Mouse (Mus musculus) gastrocnemius, postnatal 10 days (tissue): Measurements from ENCODE around the gene Ccdc22. TPM values are rescaled to one million over a fixed set of nuclear protein-coding genes. Genes with fewer than 3 reads are reported as not detected.

Source experiments
- DNase-seq: peaks from one replicate; pipeline ENCODE4 v3.0.0; 2021; ENCODE audit warnings: mixed read lengths
- long read RNA-seq, 2 experiments: library from polyadenylated mRNA; stranded (forward); transcript quantifications; one replicate each; pipeline ENCODE4 v2.0.0; 2021
- total RNA-seq, 2 experiments: library from RNA; stranded (reverse); gene quantifications; 2 replicates each; pipeline ENCODE4 v1.2.3; 2021

Gene Ccdc22
- total RNA-seq: 10 to 100 TPM; 11.1 to 11.2 TPM
- long read RNA-seq, experiment 1, transcript Ccdc22-201 (17 exons, 2,353 nt): major isoform, 26 of 26 reads
- long read RNA-seq, experiment 1, partial matches to known transcripts: 0 of 26 reads
- long read RNA-seq, experiment 1, other reads (novel, unspliced or antisense): 0 of 26 reads
- long read RNA-seq, experiment 2, transcript Ccdc22-201 (17 exons, 2,353 nt): major isoform, 33 of 37 reads
- long read RNA-seq, experiment 2, partial matches to known transcripts: 0 of 37 reads
- long read RNA-seq, experiment 2, other reads (novel, unspliced or antisense): 3 of 37 reads

DNA sequence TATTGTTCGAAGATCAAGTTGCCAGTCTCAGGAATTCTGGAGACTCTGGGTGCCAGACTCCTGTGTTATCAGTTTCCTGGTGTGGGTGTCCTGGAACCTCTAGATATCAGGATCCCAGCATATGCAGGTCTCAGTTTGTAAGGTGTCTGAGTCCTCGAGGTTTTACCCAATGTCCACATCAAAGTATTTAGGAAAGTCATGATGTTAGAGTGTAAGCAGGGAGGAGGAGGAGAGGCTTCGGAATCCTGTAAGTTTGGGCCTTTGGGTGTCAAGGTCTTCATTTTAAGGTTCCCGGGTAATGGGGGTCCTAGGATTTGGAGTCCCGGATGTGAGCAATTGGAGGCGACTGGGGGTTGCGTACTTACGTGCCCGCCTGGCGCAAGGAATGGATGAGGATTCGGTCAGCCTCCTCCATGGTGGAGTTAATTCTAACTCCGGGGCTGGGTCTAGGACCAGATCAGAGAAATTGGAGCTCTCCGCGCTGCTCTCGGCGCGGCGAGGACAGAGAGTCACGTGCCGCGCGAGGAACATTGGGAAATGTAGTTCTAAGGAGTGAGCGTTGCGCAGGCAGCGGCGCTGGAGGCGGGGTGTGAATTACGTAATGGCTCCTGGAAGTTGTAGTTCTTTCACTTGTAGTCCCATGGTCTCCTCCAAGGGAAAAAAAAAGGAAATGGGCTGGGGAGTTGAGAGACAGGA is at the start of gene Ccdc22:
TSS of gene Ccdc22 (minus strand) at position 639 of the 696 bp plus-strand sequence.
- peak; percentile 74 for DNase-seq

DNA sequence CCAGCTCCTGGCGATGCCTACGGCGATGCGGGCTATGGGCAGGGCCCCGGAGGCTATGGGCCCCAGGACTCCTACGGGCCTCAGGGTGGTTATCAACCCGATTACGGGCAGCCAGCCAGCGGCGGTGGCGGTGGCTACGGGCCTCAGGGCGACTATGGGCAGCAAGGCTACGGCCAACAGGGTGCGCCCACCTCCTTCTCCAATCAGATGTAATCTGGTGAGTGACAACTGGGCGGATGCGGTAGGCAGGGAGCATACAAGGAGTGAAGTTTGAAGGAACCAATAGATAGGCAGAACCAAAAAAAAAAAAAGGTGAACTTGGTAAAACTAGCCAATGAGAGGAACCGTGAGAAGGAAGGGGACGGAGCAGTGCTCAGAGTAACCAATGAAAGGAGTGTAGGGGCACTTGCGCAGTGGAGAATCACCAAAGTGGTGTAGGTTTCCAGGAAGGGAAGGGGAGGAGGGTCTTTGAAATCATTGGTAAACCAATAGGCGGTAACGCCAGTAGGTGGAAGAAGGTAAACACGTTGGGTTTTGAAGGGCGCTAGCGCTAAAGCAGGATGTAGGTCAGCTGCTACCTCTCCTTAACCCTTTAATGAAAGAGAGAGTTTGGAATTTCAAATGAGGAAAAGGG is 43.5 kb upstream of the Ccdc22 start:
- DNase-seq: peak; percentile 76

DNA sequence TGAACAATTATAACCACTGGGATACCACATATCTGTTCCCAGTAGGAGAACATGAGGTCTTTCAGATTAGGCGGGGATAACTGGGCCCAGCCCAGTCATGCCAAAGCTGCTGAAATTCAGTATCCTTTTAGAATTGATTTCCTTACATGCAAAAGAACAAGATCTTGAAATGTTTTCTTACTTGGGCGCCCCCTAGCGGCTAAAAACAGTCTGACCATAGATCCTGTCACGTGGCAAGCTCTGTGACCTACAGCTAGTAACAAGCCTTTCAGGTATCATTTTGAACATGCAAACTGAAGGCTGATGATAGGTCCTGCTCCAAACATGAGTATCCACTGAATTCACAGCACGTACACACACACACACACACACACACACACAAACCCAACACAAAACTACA is 40.0 kb upstream of the Ccdc22 start:
- DNase-seq: peak; percentile 75

DNA sequence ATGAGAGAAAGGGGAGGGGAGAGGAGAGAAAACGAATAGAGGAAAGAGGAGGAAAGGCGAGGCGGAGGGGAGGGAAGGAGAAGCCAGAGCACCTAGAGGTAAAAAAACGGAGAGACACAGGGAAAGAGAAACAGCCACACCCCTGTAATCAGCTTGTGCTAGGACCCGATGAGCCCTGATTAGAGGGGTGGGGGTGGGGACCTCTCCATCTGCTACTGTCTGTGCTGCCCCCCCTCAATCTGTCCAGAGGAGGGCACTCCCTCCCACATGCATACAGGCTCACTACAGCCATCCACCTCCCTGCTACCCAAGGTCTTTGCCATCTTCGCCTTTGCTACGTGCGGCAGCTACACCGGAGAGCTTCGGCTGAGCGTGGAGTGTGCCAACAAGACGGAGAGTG is 35.5 kb upstream of the Ccdc22 start:
- no peak for DNase-seq

DNA sequence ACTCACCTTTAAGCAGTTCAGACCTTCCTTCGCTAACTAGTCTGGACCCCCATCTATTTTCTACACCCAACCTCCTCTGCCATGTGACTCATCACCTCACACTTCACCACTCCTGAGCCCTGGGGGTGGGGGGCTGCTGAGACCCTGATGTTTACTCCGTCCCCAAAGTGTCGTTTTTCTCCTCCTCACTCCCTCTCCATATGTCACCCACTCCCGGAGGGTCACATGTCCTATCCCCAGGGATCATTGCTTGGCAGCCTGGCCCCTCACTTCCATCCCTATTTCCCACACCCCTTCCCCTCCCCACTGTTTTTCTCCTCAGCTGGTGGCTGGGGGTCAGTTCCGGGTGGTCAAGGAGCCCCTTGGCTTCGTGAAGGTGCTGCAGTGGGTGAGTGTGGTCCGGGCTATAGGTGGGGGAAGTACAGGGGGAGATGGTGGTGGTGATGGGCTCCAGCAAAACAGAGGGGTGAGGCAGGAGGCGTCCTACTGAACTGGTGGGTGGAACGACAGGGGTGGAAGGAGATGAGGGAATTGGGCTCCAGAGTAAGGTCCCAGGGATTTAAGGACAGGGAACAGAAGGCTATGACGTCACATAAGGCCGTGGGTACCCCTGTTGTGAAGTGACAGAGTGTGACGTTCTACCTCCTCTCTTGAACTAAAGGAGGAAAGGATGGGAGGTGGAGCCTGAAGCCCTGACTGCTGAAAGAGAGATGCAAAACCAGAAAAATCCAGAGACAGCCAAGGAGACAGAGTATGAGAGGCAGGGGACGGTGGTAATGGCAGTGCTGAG is 34.4 kb upstream of the Ccdc22 start:
- no peak for DNase-seq

DNA sequence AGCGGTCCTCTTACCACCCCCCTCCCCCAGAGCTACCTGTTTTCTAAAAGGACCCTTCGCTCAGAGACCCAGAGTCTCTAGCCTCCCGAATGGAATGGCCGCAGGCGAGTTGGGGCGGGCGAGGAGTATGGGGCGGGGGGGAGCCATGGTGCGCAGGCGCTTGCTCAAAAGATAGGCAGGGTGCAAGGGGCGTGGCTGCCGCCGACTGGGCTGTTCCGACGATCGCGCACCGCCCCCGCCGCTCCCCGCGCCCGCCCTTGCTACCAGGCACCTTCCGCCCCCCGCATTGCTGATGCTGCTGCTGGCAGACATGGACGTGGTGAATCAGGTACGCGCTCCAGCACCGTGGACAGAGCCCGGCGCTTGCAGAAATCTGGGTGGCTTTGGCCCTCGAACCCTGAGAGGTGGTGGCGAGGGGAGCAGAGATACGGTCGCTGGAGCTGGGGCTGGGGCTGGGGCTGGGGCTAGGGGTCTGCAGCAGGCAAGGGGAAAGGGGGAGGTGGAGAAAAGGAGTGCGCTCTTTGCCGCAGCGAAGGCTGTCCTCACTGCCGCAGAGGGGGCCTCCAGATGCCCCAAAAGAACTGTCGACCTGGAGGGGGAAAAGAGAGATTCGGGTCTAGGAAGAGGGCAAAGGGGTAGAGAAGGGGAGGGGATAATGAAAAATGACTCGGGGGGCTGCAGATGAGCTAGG is 33.2 kb upstream of the Ccdc22 start, which contains the start of gene Syp:
TSS of gene Syp (plus strand) at position 71 of the 691 bp plus-strand sequence.
- peak; percentile 71 for DNase-seq

DNA sequence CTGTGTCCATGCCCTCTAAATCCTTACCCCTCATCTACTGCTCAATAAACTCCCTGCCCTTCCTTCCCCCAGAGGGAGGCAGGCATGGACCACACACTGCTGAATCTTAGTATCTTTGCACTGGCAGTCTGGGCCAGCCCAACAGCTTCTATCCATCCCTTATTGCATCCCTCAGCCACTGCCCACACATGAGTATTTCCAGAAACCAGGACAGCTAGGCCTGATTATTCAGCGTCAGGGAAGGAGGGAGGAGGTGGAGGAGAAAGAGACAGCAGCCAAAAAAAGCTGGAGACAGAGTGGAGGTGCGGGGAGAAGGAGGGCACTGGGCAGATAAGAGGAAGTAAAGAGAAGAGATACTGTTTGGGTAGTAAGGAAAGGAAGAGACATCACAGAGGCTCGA is 29.8 kb upstream of the Ccdc22 start:
- no peak for DNase-seq

DNA sequence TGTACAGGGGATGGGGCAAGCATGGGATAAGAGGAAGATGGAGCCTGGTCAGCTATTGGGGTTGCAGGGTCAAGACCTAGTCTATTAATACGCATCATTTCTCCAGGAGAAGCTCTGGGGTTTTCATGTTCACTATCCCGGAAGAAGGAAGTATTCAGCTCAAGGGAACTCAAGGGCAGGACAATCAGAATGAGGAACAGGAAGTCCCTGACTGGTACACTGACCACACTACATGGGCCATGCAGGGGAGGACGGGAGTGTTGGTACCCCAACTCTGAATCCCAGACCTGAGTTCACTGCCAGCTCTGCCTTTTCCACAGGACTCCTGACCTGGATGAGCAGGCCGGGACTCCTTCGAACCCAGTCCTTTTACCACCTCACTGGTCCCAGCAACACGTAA is 27.2 kb upstream of the Ccdc22 start:
- DNase-seq: no peak

DNA sequence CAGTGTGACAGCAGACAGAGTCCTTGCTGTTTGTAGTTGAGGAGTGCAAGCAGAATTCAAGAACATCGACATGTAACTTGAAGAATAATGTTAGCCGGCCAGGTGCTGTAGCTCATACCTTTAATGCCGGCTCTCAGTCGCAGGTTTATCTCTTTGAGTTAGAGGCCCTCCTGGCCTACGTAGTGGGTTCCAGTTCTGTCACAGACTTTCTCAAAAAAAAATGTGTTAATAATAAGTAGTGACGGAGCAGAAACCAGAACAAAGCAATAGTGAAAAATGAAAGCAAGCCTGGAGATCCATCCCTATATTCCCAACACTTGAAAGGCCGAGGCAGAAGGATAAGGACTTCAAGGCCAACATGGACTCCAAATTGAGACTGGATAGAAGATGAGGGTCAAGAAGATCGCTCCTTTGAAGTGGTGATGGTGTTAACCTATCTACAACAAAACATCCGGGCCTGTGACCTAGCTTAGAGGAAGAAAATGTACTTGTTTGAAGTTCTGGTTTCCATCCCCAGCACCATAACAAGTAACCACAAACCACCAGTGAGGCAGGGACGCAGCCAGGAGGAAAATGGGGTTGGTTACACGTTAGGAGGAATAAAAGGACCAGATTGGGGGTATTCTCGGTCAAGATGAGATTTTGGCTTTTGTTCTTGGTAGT is 12.7 kb upstream of the Ccdc22 start:
- no peak for DNase-seq

DNA sequence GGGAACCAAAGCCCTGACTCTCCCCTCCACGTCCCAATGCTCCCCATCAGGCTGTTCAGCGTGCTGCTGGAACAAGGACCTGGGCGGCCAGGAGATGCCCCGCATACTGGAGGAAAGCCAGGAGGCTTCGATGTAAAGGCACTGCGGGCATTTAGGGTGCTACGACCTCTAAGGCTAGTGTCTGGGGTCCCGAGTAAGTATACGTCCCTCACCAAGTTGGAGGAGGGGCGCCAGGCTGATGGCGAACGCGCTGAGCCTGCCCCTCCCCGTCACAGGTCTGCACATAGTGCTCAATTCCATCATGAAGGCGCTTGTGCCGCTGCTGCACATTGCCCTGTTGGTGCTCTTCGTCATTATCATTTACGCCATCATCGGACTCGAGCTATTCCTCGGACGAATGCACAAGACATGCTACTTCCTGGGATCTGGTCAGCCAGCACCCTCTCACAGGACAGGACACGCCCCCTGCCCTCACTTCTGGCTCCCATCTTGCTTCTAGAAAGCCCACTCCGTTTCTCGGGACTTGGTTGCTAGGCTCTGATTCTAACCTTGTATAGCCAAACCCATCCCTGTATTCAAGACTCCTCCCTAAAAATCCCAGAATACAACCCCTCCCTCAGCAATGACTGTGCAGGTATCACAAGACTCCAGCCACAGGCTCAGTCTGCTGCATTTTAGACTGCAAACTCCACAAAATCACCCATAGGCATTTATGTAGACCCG is 5.4 kb upstream of the Ccdc22 start:
- no peak for DNase-seq

DNA sequence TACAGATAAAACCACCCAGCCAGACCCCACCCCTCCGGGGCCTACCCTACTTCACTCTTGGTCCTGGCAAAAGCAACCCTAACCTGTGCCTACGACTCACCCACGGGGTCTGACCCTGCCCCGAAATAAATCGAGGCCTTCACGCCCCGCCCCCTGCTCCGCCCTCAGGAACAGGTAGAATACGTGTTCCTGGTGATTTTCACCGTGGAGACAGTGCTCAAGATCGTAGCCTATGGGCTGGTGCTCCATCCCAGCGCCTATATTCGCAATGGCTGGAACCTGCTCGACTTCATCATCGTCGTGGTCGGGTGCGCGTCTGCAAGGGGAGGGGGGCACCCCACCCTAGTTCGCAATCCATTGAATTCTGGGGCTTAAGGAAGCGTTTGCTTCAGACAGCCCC is 4.7 kb upstream of the Ccdc22 start:
- DNase-seq: no peak

DNA sequence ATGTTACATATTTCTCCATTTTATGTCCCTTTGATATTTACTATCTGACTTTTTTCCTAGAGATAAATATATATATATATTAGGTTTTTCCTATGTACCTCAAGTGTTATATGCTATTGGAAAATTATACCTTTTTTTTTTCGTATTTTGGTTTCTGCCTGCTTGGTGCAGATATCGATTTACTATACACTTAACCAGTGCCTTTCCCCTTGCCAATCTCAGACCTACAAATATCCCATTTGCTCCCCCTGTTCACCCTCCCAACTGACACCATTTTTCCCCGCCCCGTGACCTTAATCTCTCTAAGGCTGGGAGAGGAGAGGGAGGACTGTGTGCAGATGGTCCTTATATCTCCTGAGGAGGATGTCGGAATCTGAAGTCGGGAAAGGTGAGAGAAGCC is 1.5 kb upstream of the Ccdc22 start, which contains the start of gene Cacna1f:
TSS of gene Cacna1f (plus strand) at position 301 of the 400 bp plus-strand sequence.
- no peak for DNase-seq

DNA sequence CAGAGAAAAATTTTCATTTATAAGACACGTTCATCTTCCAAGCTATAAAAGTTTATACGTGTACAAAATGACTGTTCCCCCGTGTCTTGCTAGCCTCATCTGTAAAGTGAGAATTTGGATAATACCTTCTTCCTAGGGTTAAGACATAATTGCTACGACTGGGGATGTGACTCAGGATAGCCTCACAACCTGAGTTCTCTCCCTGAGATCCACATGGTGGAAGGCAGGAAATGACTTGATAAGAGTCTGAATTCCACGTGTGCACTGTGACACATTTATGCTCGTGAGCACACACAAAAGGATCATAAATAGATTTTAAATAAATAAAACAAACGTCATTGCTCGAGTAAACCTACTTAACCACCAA is 241 bp upstream of the Ccdc22 start:
- no peak for DNase-seq

DNA sequence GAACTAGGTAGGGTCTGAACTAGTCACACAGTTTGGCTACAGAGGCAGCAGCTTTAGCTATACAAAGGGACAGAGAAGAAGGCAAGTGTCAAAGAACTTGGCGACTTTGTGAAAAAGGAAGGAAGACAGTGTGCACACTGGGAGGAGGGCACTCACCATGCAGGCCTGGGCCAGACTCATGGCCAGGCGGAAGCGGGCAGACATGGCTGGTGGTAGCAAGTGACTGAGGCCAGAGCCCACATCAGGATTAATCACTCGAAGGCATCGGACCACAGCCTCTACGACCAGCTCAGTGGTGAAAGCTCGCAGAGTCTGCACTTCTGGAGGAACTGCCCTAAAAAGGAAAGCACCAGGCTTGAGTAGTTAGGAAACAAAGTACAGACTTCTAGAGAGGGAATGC is 1.3 kb downstream of the Ccdc22 start:
- DNase-seq: no peak

DNA sequence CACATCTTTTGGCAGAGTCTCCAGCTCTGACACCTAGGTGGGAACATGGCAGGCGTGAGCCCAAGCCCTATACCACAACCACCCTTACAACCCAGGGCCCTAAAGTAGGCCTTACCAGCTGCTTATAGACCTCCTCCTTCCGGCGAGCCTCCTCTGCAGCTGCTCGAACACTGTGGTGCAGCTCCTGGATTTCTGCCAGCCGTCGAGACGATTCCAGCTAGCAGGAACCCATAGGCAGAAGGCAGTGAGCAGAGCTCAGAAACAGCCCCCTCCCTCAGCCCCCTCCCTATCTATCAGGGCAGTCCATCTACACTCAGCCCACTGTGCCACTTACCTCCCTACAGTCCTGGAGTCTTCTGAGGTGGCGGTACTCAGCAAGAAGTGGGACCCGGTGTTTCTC is 9.9 kb downstream of the Ccdc22 start:
- no peak for DNase-seq

DNA sequence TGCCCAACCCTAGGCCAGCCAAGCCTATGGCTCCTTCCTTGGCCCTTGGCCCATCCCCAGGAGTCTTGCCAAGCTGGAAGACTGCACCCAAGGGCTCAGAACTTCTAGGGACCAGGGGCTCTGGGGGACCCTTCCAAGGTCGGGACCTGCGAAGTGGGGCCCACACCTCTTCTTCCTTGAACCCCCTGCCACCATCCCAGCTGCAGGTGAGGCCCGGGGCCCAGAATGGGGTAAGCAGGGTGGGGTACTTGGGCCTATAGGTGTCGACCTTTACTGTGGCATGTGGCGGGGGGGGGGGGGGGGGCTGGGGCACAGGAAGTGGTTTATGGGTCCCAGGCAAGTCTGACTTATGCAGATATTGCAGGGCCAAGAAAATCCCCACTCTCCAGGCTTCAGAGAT is 19.0 kb downstream of the Ccdc22 start:
- DNase-seq: no peak

DNA sequence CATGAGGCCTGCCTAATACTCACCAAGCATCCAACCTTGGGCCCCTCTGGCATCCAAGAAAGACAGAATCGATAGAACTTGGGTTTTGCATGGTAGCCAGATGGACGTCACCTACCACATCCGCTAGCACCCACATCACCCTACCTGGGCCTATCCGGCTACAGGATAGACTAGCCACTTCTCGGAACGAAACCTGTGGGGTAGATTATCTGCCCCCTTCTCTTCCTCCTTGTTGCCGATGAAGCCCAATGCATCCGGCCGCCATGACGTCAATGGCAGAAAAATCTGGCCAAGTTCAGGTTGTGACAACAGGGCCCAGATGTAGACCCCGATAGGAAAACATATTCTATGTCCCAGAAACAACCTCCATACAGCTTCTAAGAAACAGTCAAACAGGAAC is 21.4 kb downstream of the Ccdc22 start:
- no peak for DNase-seq

DNA sequence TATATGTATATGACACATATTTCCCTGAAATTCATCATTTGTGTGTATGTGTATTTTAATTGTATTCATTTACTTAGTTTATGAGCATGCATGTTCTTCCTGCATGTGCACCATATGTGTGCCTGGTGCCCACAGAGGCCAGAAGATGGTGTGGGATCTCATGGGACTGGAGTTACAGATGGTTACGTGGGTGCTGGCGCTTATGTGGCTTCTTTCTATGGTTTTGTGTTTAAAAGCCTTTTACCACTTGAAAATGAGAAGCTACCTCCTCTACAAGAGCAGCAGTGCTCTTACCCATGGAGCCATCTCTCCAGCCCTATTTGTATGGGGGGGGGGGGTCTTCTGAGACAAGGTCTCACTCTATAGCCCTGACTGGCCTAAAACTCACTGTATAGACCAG is 24.2 kb downstream of the Ccdc22 start:
- no peak for DNase-seq

DNA sequence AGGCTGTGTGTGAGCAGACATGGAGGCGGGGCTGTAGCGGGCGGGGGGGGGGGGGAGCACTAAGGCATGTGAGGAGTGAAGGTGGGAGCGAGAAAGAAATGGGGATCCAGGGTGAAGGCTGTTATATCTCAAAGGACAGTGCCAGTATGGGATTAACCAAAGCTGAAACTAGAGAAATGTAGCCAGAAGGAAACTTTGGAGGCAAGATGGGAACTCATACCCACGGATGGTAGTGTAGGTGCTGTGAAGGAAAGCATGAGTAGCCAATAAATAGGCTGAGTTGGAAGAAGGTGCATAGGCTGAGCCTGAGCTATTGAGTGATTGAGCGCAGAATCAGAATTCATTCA is 30.5 kb downstream of the Ccdc22 start:
- DNase-seq: no peak

DNA sequence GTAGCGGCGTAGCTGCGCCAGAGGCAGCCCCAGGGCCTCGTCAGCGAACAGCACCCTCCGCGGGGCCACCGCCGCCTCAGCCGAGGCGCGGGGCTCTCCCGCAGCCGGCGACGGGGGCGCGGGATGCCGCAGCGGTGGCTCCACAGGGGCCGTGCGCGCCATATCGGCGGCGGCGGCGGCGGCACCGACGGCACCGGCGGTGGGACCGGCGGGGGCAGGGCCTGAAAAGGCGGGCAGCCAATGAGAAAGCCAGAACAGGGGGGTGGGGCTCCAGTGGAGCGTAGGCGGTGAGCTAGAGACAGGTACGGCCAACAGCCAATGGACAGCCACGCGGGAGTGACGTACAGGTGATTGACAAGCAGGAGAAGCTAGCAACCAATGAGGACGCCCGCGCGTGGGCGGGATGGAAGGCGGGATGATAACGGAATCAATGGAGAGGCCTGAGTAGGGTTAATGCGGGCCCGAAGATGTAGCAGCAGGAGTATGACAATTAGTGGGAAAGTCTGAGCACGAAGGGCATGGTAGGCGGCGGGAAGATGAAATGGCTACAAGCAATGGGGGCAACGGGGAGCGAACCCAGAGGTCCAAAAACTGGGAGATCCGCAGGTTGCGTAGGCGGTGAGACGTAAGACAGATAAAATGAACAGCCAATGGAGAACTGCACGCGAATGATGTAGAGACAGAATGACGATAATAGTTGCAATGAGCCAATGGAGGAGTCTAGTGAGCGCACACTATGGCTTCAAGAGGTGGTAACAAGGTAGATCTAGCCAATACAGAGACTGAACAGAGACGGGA is 31.0 kb downstream of the Ccdc22 start, which contains the start of gene Ppp1r3f:
TSS of gene Ppp1r3f (minus strand) at position 197 of the 798 bp plus-strand sequence.
- peak; percentile 82 for DNase-seq
